Mouse (Mus musculus) CH12.LX (cell line): ENCODE data around the gene Ubqln1. TPM values are rescaled to one million over a fixed set of nuclear protein-coding genes. Genes with fewer than 3 reads are reported as not detected.

Source experiments
- DNase-seq: peaks from one replicate; pipeline ENCODE4 v3.0.0-alpha.2; 2013; ENCODE audit errors: extremely low read depth
- H3K27ac ChIP-seq: 2 replicates; pipeline ENCODE4 v1.5.1; 2012; ENCODE audit warnings: low read depth, mild to moderate bottlenecking, control low read depth, moderate library complexity; ENCODE audit not compliant: insufficient read depth
- H3K27me3 ChIP-seq: replicated peaks from 2 replicates; pipeline ENCODE3; 2012; ENCODE audit warnings: inconsistent platforms
- H3K36me3 ChIP-seq, 2 experiments: replicated peaks in 1 of 2; 2 replicates each; pipeline versions ENCODE3 to v1.6.1; 2012; ENCODE audit warnings: inconsistent platforms in 1 of 2, low read length in 1 of 2, mild to moderate bottlenecking in 1 of 2, mixed read lengths in 1 of 2, moderate library complexity in 1 of 2; ENCODE audit not compliant: control insufficient read depth in 1 of 2, insufficient read depth in 1 of 2
- H3K4me1 ChIP-seq, 2 experiments: 2 replicates each; pipeline ENCODE4 v1.6.1; 2012; ENCODE audit warnings: inconsistent platforms in 1 of 2, moderate library complexity in 1 of 2; ENCODE audit not compliant: insufficient read depth in 2 of 2, control insufficient read depth in 1 of 2
- H3K4me2 ChIP-seq: 2 replicates; pipeline ENCODE4 v1.6.1; 2012; ENCODE audit warnings: low read depth, mild to moderate bottlenecking, control low read depth; ENCODE audit not compliant: poor library complexity, insufficient read depth, severe bottlenecking
- H3K4me3 ChIP-seq, 3 experiments: fragments of 150-350 bp in 1 of 3; sonication (generic) in 1 of 3; replicated peaks in 1 of 3; 2 replicates each; pipeline versions ENCODE3 to v1.5.1; 2011 to 2012; ENCODE audit warnings: low read depth in 2 of 3, low read length in 2 of 3, mild to moderate bottlenecking in 2 of 3, moderate library complexity in 2 of 3, control low read depth in 1 of 3, improper control_type of control experiment in 1 of 3, inconsistent platforms in 1 of 3, mixed read lengths in 1 of 3; ENCODE audit not compliant: poor library complexity in 1 of 3
- H3K79me2 ChIP-seq: replicated peaks from 2 replicates; pipeline ENCODE4 v1.6.1; 2012; ENCODE audit warnings: mild to moderate bottlenecking, moderate library complexity; ENCODE audit not compliant: control insufficient read depth, poor library complexity, insufficient read depth, severe bottlenecking; ENCODE audit errors: extremely low read depth
- H3K9ac ChIP-seq: 2 replicates; pipeline ENCODE4 v1.6.1; 2012; ENCODE audit warnings: low read depth, mild to moderate bottlenecking, control low read depth, moderate library complexity; ENCODE audit not compliant: insufficient read depth
- H3K9me3 ChIP-seq: replicated peaks from 2 replicates; pipeline ENCODE3; 2012; ENCODE audit warnings: low read length, inconsistent platforms, mixed read lengths
- CHD1 ChIP-seq: IDR thresholded peaks from 2 replicates; pipeline ENCODE4 v1.6.1; 2012; ENCODE audit warnings: low read depth, low read length, improper control_type of control experiment, inconsistent platforms
- EP300 ChIP-seq: IDR thresholded peaks from 2 replicates; pipeline ENCODE4 v1.6.1; 2011; ENCODE audit warnings: low read length, improper control_type of control experiment
- IRF4 ChIP-seq: IDR thresholded peaks from 2 replicates; pipeline ENCODE4 v1.6.1; 2014; ENCODE audit warnings: low read depth, mild to moderate bottlenecking, inconsistent platforms, low read length, improper control_type of control experiment
- JUN ChIP-seq: IDR thresholded peaks from 2 replicates; pipeline ENCODE4 v1.6.1; 2011; ENCODE audit warnings: low read depth, mild to moderate bottlenecking, low read length, improper control_type of control experiment, moderate library complexity; ENCODE audit not compliant: insufficient read depth
- JUND ChIP-seq: conservative IDR thresholded peaks from 2 replicates; pipeline ENCODE4 v1.6.1; 2011; ENCODE audit warnings: low read depth, low read length, improper control_type of control experiment
- MEF2A ChIP-seq: IDR thresholded peaks from 2 replicates; pipeline ENCODE4 v1.6.1; 2014; ENCODE audit warnings: low read depth, mild to moderate bottlenecking, inconsistent platforms, low read length, improper control_type of control experiment, borderline replicate concordance
- MXI1 ChIP-seq: IDR thresholded peaks from 2 replicates; pipeline ENCODE4 v1.6.1; 2011; ENCODE audit warnings: mild to moderate bottlenecking, low read depth, low read length, improper control_type of control experiment
- MYC ChIP-seq: IDR thresholded peaks from 2 replicates; pipeline ENCODE4 v1.6.1; 2011; ENCODE audit warnings: low read depth, mild to moderate bottlenecking, improper control_type of control experiment, low read length
- POLR2A ChIP-seq: IDR thresholded peaks from 2 replicates; pipeline ENCODE4 v1.6.1; 2011; ENCODE audit warnings: low read depth, mild to moderate bottlenecking, improper control_type of control experiment, low read length
- RCOR1 ChIP-seq: conservative IDR thresholded peaks from 2 replicates; pipeline ENCODE4 v1.6.1; 2012; ENCODE audit warnings: low read depth, mild to moderate bottlenecking, inconsistent platforms, low read length, improper control_type of control experiment
- SIN3A ChIP-seq: IDR thresholded peaks from 2 replicates; pipeline ENCODE4 v1.6.1; 2012; ENCODE audit warnings: low read length, improper control_type of control experiment, inconsistent platforms
- SMC3 ChIP-seq: IDR thresholded peaks from 2 replicates; pipeline ENCODE4 v1.6.1; 2011; ENCODE audit warnings: low read depth, low read length, improper control_type of control experiment
- UBTF ChIP-seq: IDR thresholded peaks from 2 replicates; pipeline ENCODE4 v1.6.1; 2012; ENCODE audit warnings: low read depth, mild to moderate bottlenecking, inconsistent platforms, low read length, improper control_type of control experiment, moderate library complexity
- ZMIZ1 ChIP-seq: IDR thresholded peaks from 2 replicates; pipeline ENCODE4 v1.6.1; 2012; ENCODE audit warnings: low read depth, mild to moderate bottlenecking, inconsistent platforms, low read length, improper control_type of control experiment
- dilution Hi-C: fragments of 300-500 bp; cut with MboI; formaldehyde crosslinking; loops from 2 replicates; pipeline ENCODE4 v1.14.3; 2020; ENCODE audit warnings: low sequenced_read_pairs; ENCODE audit not compliant: extremely low pct_unique_long_range_greater_than_20kb, extremely low pct_ligation_motif_present
- in situ Hi-C: fragments of 300-500 bp; cut with MboI; formaldehyde crosslinking; loops from 3 replicates; pipeline ENCODE4 v1.14.3; 2019; ENCODE audit warnings: low sequenced_read_pairs, low pct_ligation_motif_present, low pct_unique_long_range_greater_than_20kb, mixed read lengths
- polyA plus RNA-seq: library from polyadenylated mRNA; unstranded; fragments of >175 nt; gene quantifications from 2 replicates; pipeline ENCODE4 v1.2.1, GENCODE M21; 2012; ENCODE audit warnings: low read depth; ENCODE audit not compliant: insufficient read length
- total RNA-seq, 2 experiments: library from RNA; depleted of rRNA; stranded (reverse); fragments of 300-350 nt in 1 of 2; fragments of >200 nt in 1 of 2; gene quantifications; 2 replicates each; pipeline ENCODE4 v1.2.3; 2012 to 2014

The Ubqln1 gene
- total and polyA plus RNA-seq, 3 experiments = 58.5 to 166 (median 130) TPM

- Histone ChIP-seq H3K4me3 (no peak overlapping the region), H3K9me3 (no peaks in the 10 kb centered on the region), H3K79me2 (peaks cover 86% of the 10 kb centered on the region), H3K4me2 (peak overlapping the region; percentile 50; the same call in 1 of the 2 replicates), H3K27ac (no peak overlapping the region; the same call in 1 of the 2 replicates), H3K9ac (no peak overlapping the region; the same call in 1 of the 2 replicates), H3K27me3 (no peaks in the 10 kb centered on the region), H3K4me1 (peaks cover 29 to 98% of the 10 kb centered on the region in 2 experiments), H3K36me3 (peaks cover 9 to 21% of the 10 kb centered on the region in 2 experiments)
- in situ Hi-C loops = no loop called here
- DNase-seq = peak; percentile 69
- dilution Hi-C loops = no loop called here
- peak; percentile 36; the same call in 1 of the 2 replicates for TF ChIP-seq MEF2A
- TF ChIP-seq JUND = peak; percentile 37; the same call in 1 of the 2 replicates
- peak; percentile 42; the same call in 1 of the 2 replicates for TF ChIP-seq IRF4
- peak; percentile 48; the same call in 1 of the 2 replicates for TF ChIP-seq JUN
- peak; percentile 80 for TF ChIP-seq EP300
- no peak for TF ChIP-seq SMC3
- TF ChIP-seq CHD1 = no peak
Observed at GRCm38 (mm10) chr13:58201908-58202307, 13.5 kb downstream of the Ubqln1 start.

DNA sequence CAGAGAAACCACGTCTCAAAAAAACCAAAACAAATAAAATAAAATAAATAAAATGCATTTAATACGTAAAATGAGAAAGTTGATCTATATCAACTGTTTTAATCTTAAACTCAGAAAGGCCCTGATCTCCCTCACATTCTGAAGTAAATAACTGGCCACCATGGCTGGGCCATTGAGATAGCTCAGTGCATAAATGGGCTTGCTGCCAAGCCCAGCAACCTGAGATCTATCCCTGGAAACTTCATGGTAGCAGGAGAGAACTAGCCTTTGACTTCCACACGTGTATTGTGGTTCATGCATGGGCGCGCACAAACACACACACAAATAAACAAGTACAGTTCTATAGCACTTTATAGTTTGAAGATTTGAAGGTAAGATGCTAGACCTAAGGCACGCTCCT lies 14.1 kb downstream of the Ubqln1 start:
- no peak overlapping the region; the same call in 1 of the 2 replicates for H3K9ac ChIP-seq
- H3K4me3 ChIP-seq = no peak overlapping the region
- H3K27ac ChIP-seq = no peak overlapping the region; the same call in 1 of the 2 replicates
- H3K27me3 ChIP-seq = no peaks in the 10 kb centered on the region
- in situ Hi-C loops (no loop called here), dilution Hi-C loops (no loop called here)
- no peak for DNase-seq
- no peak for TF ChIP-seq MYC
- no peak for TF ChIP-seq SIN3A
- no peak for TF ChIP-seq ZMIZ1
- TF ChIP-seq UBTF = no peak
- TF ChIP-seq MXI1 = no peak
- no peak for TF ChIP-seq POLR2A
- TF ChIP-seq JUND = no peak
- TF ChIP-seq EP300 = no peak
- TF ChIP-seq RCOR1 = no peak
- peaks cover 81% of the 10 kb centered on the region for H3K79me2 ChIP-seq
- peaks cover 6 to 21% of the 10 kb centered on the region in 2 experiments for H3K36me3 ChIP-seq
- H3K4me1 ChIP-seq = peaks cover 29 to 98% of the 10 kb centered on the region in 2 experiments
- H3K9me3 ChIP-seq = no peaks in the 10 kb centered on the region
- peak overlapping the region; percentile 50; the same call in 1 of the 2 replicates for H3K4me2 ChIP-seq
